Mouse (Mus musculus) cerebellum, adult 2 months (tissue): ENCODE results near the gene Nr1h4.

Source experiments
- CTCF ChIP-seq: fragments of 200-500 bp; IDR thresholded peaks from 2 replicates; pipeline ENCODE4 v1.5.1; 2011; ENCODE audit warnings: low read depth, mild to moderate bottlenecking, control low read depth, low read length, moderate library complexity, borderline replicate concordance; ENCODE audit not compliant: insufficient read depth
- POLR2A ChIP-seq: fragments of 200-500 bp; IDR thresholded peaks from 2 replicates; pipeline ENCODE4 v1.6.1; 2011; ENCODE audit warnings: low read length, control low read depth, borderline replicate concordance; ENCODE audit not compliant: insufficient read depth

DNA sequence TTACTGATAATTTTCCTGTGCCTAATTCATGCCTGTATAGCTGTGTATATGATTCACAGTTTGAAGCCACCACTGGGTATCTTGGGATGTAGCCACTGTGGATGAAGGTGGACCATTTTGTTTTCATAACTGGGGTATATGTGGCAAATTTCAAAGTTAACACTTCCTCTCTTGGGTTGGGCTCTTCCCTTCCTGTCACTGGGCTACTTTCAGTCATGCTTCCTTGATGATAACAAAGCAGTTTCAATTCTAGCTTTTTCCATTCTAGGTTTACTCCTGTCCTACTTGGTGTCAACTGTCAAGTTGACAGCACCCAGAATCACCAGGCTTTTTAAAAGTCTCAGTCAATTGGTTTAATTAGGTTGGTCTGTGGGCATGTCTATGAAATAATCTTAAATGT lies 48.5 kb downstream of the Nr1h4 start:
- TF ChIP-seq POLR2A (no peak), CTCF (no peak)
